Mouse (Mus musculus) lung, adult 2 months (tissue): Measurements from ENCODE around the gene Clvs2.

Experiments
- CTCF ChIP-seq: fragments of 200-500 bp; IDR thresholded peaks from 2 replicates; pipeline ENCODE4 v1.5.1; 2011; ENCODE audit warnings: mild to moderate bottlenecking, low read length, control low read depth; ENCODE audit not compliant: insufficient read depth
- POLR2A ChIP-seq: fragments of 200-500 bp; IDR thresholded peaks from 2 replicates; pipeline ENCODE4 v1.6.1; 2011; ENCODE audit warnings: low read depth, mild to moderate bottlenecking, control low read depth, low read length, borderline replicate concordance; ENCODE audit errors: extremely low read depth

GRCm38 (mm10) chr10:33558081-33558480, 66.5 kb downstream of the Clvs2 start:
- TF ChIP-seq CTCF (no peak), POLR2A (no peak)
